Mouse (Mus musculus) heart, adult 2 months (tissue): ENCODE data around the gene Elmsan1.

Experiments used
- CTCF ChIP-seq: fragments of 200-600 bp; IDR thresholded peaks from 2 replicates; pipeline ENCODE4 v1.8.1; 2022; ENCODE audit warnings: antibody characterized with exemption, mild to moderate bottlenecking, moderate library complexity
- EP300 ChIP-seq: fragments of 200-500 bp; IDR thresholded peaks from 2 replicates; pipeline ENCODE4 v1.6.1; 2011; ENCODE audit warnings: low read depth, low read length, control low read depth; ENCODE audit not compliant: insufficient read depth
- POLR2A ChIP-seq: fragments of 200-500 bp; IDR thresholded peaks from 2 replicates; pipeline ENCODE4 v1.6.1; 2011; ENCODE audit warnings: mild to moderate bottlenecking, low read depth, low read length, control low read depth; ENCODE audit not compliant: insufficient read depth

DNA sequence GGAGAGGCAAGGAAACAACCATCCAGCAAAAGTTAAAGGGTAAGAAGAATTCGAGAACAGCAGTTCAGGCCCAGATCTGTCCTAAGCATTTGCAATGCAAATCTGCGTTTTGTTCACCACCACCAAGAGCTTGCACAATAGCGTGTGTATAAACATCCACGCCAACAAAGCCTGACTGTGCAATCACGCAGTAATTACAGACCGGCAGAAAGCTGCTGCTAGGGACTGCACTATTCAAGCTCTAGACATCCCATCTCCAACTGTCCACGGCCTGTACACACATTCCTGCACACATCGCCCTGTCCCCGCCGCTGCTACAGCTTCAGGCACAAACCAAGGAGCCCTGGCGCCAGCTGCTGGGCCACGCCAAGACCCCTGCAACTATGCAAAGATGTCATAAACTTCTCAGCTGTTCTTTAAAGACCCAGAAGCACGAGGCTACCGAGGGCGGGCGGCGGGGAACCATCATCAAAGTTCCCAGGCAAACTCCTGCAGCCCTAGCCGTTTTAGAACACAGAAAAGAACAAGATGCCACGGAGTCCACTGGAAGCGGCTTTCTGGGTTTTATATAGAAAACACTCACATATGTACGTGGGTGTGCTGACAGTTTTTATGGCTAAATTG is 1.1 kb downstream of the Elmsan1 start:
- TF ChIP-seq CTCF (no peak), POLR2A (no peak), EP300 (0 out of 2 replicates have a peak, but pooled peaks have one; percentile 37)
